Mouse (Mus musculus) fibroblast of lung, adult 2 months (primary cell): ENCODE data around the gene Tnni2.

Source experiments
- DNase-seq: peaks from one replicate; pipeline ENCODE4 v3.0.0-alpha.2; 2011; ENCODE audit warnings: low read depth

The Tnni2 gene

GRCm38 (mm10) chr7:142484780-142485179 is 43.2 kb downstream of the Tnni2 start:
- no peak for DNase-seq

- no peak for DNase-seq
Measured at GRCm38 (mm10) chr7:142486751-142487162, 45.1 kb downstream of the Tnni2 start.

GRCm38 (mm10) chr7:142487341-142487859 is 45.8 kb downstream of the Tnni2 start:
- no peak for DNase-seq

- no peak for DNase-seq
Measured at GRCm38 (mm10) chr7:142488053-142488452, 46.4 kb downstream of the Tnni2 start.

GRCm38 (mm10) chr7:142493535-142493934 is 51.9 kb downstream of the Tnni2 start:
- DNase-seq: no peak
